Mouse (Mus musculus): ENCODE measurements around the gene Acot6.
A peak's percentile ranks its signal among the peaks of the same experiment; 100 is the strongest.
"Not testable (repeated sequence)": the region's sequence is repeated elsewhere in the genome, so short reads cannot be mapped to it uniquely, and the experiment has no call there.

Acot6 gene

GRCm38 (mm10) chr12:84100604-84101492 is at the start of gene Acot6:
TSS of gene Acot6 (plus strand) at chr12:84100654.
- peak; percentile 34 for DNase-seq

- DNase-seq: not testable (repeated sequence)
Measured at GRCm38 (mm10) chr12:84050744-84051143, 49.7 kb upstream of the Acot6 start.

DNA sequence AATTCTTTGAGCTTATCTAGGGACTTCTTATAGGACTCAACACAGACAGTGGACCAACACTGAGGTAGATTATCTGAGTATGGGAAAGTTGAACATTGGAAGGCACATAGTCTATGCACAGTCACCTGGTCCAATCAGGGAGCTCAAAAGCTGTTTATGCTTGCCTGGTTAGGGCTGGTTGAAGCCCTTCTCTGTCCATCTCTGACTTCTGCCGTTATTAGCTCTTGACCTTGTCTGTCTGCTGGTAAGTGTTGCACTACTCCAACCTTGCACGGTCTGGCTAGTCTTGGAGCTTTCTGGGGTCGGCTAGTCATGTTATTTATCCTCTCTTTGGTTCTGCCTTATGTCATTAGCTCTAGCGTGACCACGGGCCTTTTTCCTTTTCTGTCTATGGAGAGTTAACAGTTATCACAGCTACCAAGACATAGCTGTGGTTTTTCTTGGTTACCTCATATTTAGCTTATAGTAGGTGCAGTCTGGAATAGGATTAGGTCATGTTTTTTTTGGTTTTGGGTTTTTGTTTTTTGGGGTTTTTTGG is 48.4 kb upstream of the Acot6 start, which contains the start of gene Acot3:
Gene Acot3 (plus strand): TSS at position 208 of the 538 bp plus-strand sequence.
- no peak for DNase-seq

GRCm38 (mm10) chr12:84052609-84053008 is 47.8 kb upstream of the Acot6 start:
- DNase-seq: no peak

GRCm38 (mm10) chr12:84053173-84053572 is 47.3 kb upstream of the Acot6 start:
- no peak for DNase-seq

DNA sequence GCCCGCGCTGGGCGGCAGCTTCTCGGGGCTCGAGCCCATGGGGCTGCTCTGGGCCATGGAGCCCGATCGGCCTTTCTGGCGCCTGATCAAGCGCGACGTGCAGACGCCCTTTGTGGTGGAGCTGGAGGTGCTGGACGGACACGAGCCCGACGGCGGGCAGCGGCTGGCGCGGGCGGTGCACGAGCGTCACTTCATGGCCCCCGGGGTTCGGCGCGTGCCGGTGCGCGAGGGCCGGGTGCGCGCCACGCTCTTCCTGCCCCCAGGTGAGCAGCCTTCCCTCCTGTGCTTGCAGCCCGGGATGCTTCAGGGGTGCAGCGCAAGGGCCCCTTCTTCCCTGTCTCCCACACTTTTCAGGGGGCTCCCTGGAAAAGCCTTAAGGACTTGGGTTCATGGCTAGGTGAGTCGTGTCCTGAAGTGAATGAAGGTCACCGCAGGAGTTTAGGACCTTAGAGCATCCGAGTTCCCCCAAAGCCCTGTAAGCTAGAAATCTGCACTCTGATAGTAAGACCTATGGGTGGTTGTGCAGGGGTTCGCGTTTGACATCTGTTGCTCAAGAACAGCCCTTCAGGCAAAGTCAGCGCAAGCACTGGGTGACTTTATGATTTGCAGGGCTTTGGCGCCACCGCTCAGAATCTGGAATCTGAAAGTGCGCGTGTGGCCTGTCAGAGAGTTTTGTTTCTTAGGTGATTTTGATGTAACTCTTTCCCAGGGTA is 46.6 kb upstream of the Acot6 start:
- DNase-seq: no peak

- DNase-seq: no peak
Measured at GRCm38 (mm10) chr12:84060946-84061345, 39.5 kb upstream of the Acot6 start.

DNA sequence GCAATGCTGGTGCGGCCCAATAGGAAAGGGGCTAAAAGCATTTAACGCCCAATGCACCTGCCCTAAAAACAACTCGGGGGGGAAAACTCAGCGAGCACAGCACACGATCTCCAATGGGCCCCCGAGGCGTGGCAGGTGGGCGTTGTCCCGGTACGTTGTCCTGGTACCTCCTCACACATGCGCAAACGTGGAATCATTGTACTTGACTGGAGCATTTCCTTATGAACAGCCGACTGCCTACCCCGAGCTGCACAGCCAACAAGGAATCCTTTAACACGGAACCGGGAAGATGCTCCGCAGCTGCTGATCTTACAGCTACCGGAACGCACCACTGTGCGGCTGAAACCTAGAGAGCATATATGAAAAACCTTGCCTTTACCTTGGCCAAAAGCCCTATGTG is 38.1 kb upstream of the Acot6 start:
- DNase-seq: no peak

GRCm38 (mm10) chr12:84063228-84063627 is 37.2 kb upstream of the Acot6 start:
- DNase-seq: peak; percentile 19

DNA sequence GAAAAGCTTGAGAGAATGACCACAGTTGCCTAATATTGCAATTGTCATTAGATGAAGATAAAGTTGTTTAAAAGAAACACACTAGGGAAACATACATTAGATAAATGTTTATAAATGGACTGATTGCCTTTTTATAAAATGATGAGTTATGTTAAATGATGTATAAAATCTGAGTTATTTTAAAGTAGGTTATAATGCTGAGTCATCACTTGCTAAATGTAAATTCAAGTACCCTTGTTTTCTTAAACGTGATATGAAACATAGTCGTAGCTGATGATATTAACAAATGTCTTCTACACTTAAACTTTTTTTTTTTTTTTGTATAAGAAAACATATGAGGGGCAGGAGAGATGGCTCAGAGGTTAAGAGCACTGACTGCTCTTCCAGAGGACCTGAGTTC is 36.6 kb upstream of the Acot6 start:
- DNase-seq: no peak

- no peak for DNase-seq
Measured at GRCm38 (mm10) chr12:84064621-84065020, 35.8 kb upstream of the Acot6 start.

DNA sequence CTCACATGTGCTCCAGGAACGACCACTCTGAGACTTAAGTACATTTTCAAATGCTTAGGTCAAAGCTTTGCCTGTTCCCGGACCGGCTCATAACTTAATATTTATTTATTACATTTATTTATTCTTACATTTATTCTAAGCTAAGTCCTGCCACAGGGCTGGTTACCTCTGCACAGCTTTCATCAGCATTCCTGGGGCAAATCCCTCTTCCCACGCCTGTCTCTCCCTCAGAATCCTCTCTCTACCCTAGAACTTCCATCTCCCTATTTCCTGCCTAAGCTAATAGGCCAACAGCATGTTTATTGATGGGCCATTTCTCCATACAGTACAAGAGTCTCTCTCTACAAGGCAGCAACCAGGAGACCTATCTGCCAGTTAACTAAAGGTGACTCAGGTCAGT is 32.7 kb upstream of the Acot6 start:
- no peak for DNase-seq

DNA sequence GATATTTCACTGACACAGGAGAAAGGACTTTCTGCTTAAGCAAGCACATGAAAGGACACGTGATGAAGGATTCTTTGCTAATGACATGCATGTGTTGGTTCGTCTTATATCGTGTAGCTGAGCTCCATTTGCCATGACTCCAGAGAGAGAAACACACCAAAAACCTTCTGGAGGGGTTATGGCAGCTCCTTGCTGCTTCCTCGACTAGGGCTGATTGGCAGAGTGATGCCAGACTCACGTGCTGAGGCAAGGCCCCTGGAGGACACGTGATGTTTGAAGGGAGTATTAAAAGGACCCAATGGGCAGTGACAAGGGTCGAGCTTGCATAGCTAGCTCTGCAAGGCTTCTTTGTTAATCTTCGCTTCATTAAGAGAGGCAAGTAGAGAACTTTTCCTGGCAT is 32.2 kb upstream of the Acot6 start:
- no peak for DNase-seq

GRCm38 (mm10) chr12:84068986-84069385 is 31.5 kb upstream of the Acot6 start, which contains the start of gene Acot5:
TSS of gene Acot5 (plus strand) at chr12:84069325.
- no peak for DNase-seq

DNA sequence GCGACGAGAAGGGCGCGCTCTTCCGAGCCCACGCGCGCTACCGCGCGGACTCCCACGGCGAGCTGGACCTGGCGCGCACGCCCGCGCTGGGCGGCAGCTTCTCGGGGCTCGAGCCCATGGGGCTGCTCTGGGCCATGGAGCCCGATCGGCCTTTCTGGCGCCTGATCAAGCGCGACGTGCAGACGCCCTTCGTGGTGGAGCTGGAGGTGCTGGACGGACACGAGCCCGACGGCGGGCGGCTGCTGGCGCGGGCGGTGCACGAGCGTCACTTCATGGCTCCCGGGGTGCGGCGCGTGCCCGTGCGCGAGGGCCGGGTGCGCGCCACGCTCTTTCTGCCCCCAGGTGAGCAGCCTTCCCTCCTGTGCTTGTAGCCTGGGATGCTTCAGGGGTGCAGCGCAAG is 30.9 kb upstream of the Acot6 start:
- peak; percentile 43 for DNase-seq

DNA sequence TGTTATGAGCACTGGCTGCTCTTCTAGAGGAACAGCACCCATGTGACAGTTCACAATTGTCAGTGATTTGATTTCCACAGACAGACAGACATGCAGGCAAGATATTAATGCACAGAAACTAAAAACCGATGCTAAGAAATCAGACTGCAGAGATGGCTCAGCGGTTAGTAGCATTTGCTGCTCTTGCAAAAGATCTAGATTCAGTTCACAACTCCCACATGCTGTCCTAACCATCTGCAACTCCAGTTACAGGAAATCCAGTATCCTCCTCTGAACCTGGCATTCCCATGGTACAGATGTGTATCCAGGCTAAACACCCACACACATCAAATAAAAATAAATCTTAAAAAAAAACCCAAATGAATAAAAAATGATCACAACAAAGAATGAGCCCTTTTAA is 28.8 kb upstream of the Acot6 start:
- DNase-seq: no peak

GRCm38 (mm10) chr12:84077371-84077990 is 23.0 kb upstream of the Acot6 start:
- DNase-seq: no peak

GRCm38 (mm10) chr12:84083842-84084241 is 16.6 kb upstream of the Acot6 start:
- DNase-seq: no peak

GRCm38 (mm10) chr12:84084581-84084980 is 15.9 kb upstream of the Acot6 start:
- no peak for DNase-seq

DNA sequence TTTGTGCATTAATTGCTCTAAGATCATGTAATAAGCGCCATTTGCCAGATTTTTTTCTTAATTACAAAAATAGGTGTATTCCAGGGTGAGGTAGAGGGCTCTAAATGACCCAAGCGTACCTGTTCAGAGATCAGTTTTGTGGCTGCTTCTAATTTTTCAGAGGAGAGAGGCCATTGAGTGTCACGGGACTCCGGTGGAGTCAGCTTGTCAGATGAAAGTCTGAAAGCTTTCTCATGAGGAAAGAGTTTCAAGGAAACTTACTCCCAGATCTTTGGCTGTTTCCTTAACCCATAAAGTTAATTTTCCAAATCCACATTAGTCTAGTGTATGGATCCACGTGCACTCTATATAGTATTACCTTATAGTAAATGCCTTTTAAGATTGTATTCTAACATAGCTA is 5.8 kb upstream of the Acot6 start:
- not testable (repeated sequence) for DNase-seq

DNA sequence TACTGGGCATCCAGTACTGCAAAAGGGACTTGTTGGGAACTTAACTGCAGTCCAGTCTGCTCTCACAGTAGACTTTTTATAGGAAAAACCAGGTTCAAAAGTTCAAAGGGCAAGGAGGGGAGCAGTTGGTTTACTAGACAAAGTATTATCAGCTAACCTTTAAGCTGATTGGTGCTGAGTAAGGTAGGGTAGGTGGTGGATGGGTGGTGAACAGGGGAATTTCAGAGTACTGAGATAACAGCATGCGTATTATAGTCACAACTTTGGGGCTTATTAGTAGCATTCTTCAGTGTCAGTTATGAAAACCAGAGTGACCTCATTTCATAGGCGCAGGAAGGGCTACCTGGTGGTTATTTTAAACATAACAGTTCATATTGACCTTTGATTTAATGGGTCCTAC is 849 bp upstream of the Acot6 start:
- DNase-seq: no peak

DNA sequence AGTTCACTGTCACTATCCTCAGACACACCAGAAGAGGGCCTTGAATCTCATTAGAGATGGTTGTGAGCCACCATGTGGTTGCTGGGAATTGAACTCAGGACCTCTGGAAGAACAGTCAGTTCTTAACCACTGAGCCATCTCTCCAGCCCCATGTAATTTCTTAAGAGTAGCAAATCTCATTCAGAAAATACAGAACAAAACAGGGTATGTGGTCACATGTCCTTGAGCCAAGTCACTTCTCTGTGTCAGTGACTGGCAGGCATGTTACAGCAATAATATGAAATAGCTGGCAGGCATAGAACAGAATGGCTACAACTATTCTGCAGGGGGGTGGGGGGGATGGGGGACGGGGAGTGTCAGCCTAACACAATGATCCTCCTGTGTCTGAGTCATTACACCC is 383 bp upstream of the Acot6 start:
- DNase-seq: no peak

- no peak for DNase-seq
Measured at GRCm38 (mm10) chr12:84101493-84101845, 1.0 kb downstream of the Acot6 start.
